Mouse (Mus musculus) forebrain, embryonic 13.5 days (tissue): ENCODE measurements around the gene Olfr325. TPM values are rescaled to one million over a fixed set of nuclear protein-coding genes. Genes with fewer than 3 reads are reported as not detected.
"Not testable (repeated sequence)": the region's sequence is repeated elsewhere in the genome, so short reads cannot be mapped to it uniquely, and the experiment has no call there.

Source experiments
- ATAC-seq: fragments of 200-750 bp; cut with Nextera tagmentation; 2 replicates; pipeline ENCODE4 v1.8.0; 2017
- H3K27ac ChIP-seq: fragments of 300-500 bp; sonication (generic); 2 replicates; pipeline ENCODE4 v1.5.1; 2015; ENCODE audit warnings: inconsistent platforms, mild to moderate bottlenecking, moderate library complexity
- H3K27me3 ChIP-seq: fragments of 300-500 bp; sonication (generic); 2 replicates; pipeline ENCODE4 v1.6.1; 2015; ENCODE audit warnings: mild to moderate bottlenecking, inconsistent platforms
- H3K36me3 ChIP-seq: fragments of 300-500 bp; sonication (generic); 2 replicates; pipeline ENCODE4 v1.6.1; 2015; ENCODE audit warnings: mild to moderate bottlenecking, inconsistent platforms; ENCODE audit not compliant: poor library complexity, severe bottlenecking
- H3K4me1 ChIP-seq: fragments of 300-500 bp; sonication (generic); 2 replicates; pipeline ENCODE4 v1.6.1; 2015; ENCODE audit warnings: inconsistent platforms
- H3K4me2 ChIP-seq: fragments of 300-500 bp; sonication (generic); 2 replicates; pipeline ENCODE4 v1.6.1; 2015; ENCODE audit warnings: inconsistent platforms, mild to moderate bottlenecking, moderate library complexity
- H3K4me3 ChIP-seq: fragments of 300-500 bp; sonication (generic); 2 replicates; pipeline ENCODE4 v1.5.1; 2015; ENCODE audit warnings: mild to moderate bottlenecking, inconsistent platforms
- H3K9ac ChIP-seq: fragments of 300-500 bp; sonication (generic); 2 replicates; pipeline ENCODE4 v1.6.1; 2015; ENCODE audit warnings: mild to moderate bottlenecking, inconsistent platforms
- H3K9me3 ChIP-seq: fragments of 300-500 bp; sonication (generic); replicated peaks from 2 replicates; pipeline ENCODE4 v1.6.1; 2016; ENCODE audit warnings: inconsistent platforms
- WGBS: fragments of 180-500 bp; shearing (Covaris S2); methylation state at CpG from one replicate; pipeline ENCODE4 v1.1.7; 2015; 5-methylcytosine and 5-hydroxymethylcytosine counted together
- polyA plus RNA-seq: library from polyadenylated mRNA; unstranded; fragments of >200 nt; fragmentation: Nextera tagmentation; extraction: Ambion mirVana; gene quantifications from 2 replicates; pipeline ENCODE4 v1.2.1, GENCODE M21; 2015

Olfr325 gene
- polyA plus RNA-seq = not detected in 2 replicates

- H3K4me3 ChIP-seq = no peak within 1 kb of the TSS
- no peaks in the 10 kb centered on the region for H3K36me3 ChIP-seq
- no peak within 1 kb of the TSS for H3K4me2 ChIP-seq
- ATAC-seq = no peak
- H3K4me1 ChIP-seq = no peaks in the 10 kb centered on the region
- WGBS = 77% methylated on average over 1 of the region's 1 CpGs
- H3K27me3 ChIP-seq = no peaks in the 10 kb centered on the region
- no peaks in the 10 kb centered on the region for H3K9me3 ChIP-seq
- H3K27ac ChIP-seq = no peak within 1 kb of the TSS
- no peak within 1 kb of the TSS for H3K9ac ChIP-seq
These were observed at the start of gene Olfr325 for GRCm38 (mm10) chr11:58577430-58577829. TSS of gene Olfr325 (plus strand) at chr11:58577730.

- H3K36me3 ChIP-seq, H3K9ac ChIP-seq, H3K4me3 ChIP-seq, H3K4me2 ChIP-seq, H3K27ac ChIP-seq, H3K4me1 ChIP-seq, H3K9me3 ChIP-seq, ATAC-seq, H3K27me3 ChIP-seq: not testable (repeated sequence)
These were observed 42.8 kb upstream of the Olfr325 start, which contains the start of gene Olfr330 for GRCm38 (mm10) chr11:58534736-58535135. TSS of gene Olfr330 (minus strand) at chr11:58534836.

GRCm38 (mm10) chr11:58546322-58546721 is 31.2 kb upstream of the Olfr325 start, which contains the start of gene Olfr329-ps:
TSS of gene Olfr329-ps (minus strand) at chr11:58546422.
- Histone ChIP-seq H3K9me3 (no peaks in the 10 kb centered on the region), H3K4me2 (no peak within 1 kb of the TSS), H3K27me3 (no peaks in the 10 kb centered on the region), H3K4me3 (no peak within 1 kb of the TSS), H3K4me1 (no peaks in the 10 kb centered on the region), H3K9ac (no peak within 1 kb of the TSS), H3K36me3 (no peaks in the 10 kb centered on the region), H3K27ac (no peak within 1 kb of the TSS)
- WGBS = 85% methylated on average over 5 of the region's 5 CpGs
- ATAC-seq = no peak

- H3K36me3 ChIP-seq = no peaks in the 10 kb centered on the region
- H3K27me3 ChIP-seq = no peaks in the 10 kb centered on the region
- H3K4me1 ChIP-seq = no peaks in the 10 kb centered on the region
- no peak for ATAC-seq
- H3K4me3 ChIP-seq = no peak within 1 kb of the TSS
- H3K9ac ChIP-seq = no peak within 1 kb of the TSS
- WGBS = 76% methylated on average over 1 of the region's 1 CpGs
- no peak within 1 kb of the TSS for H3K27ac ChIP-seq
- no peaks in the 10 kb centered on the region for H3K9me3 ChIP-seq
- no peak within 1 kb of the TSS for H3K4me2 ChIP-seq
These were observed 22.0 kb upstream of the Olfr325 start, which contains the start of gene Olfr328 for GRCm38 (mm10) chr11:58555536-58555935. TSS of gene Olfr328 (minus strand) at chr11:58555636.

GRCm38 (mm10) chr11:58570405-58570804 is 7.1 kb upstream of the Olfr325 start, which contains the start of gene Olfr224:
TSS of gene Olfr224 (minus strand) at chr11:58570553.
- Histone ChIP-seq H3K36me3 (no peaks in the 10 kb centered on the region), H3K9me3 (no peaks in the 10 kb centered on the region), H3K27me3 (no peaks in the 10 kb centered on the region), H3K4me3 (no peak within 1 kb of the TSS), H3K4me2 (no peak within 1 kb of the TSS), H3K27ac (no peak within 1 kb of the TSS), H3K9ac (no peak within 1 kb of the TSS), H3K4me1 (no peaks in the 10 kb centered on the region)
- 81% methylated on average over 5 of the region's 5 CpGs for WGBS
- ATAC-seq = no peak

- H3K36me3 ChIP-seq = no peaks in the 10 kb centered on the region
- no peak overlapping the region for H3K9ac ChIP-seq
- no peak overlapping the region for H3K27ac ChIP-seq
- no peaks in the 10 kb centered on the region for H3K4me1 ChIP-seq
- WGBS = 68% methylated on average over 8 of the region's 8 CpGs
- no peak overlapping the region for H3K4me2 ChIP-seq
- peak; percentile 48; the same call in 1 of the 2 replicates for ATAC-seq
- H3K9me3 ChIP-seq = no peaks in the 10 kb centered on the region
- H3K27me3 ChIP-seq = no peaks in the 10 kb centered on the region
- H3K4me3 ChIP-seq = no peak overlapping the region
These were observed 1.1 kb downstream of the Olfr325 start for GRCm38 (mm10) chr11:58578636-58579035.

- Histone ChIP-seq H3K4me1 (peaks cover 11% of the 10 kb centered on the region), H3K27me3 (no peaks in the 10 kb centered on the region), H3K4me3 (no peak overlapping the region), H3K9ac (no peak overlapping the region), H3K36me3 (no peaks in the 10 kb centered on the region), H3K27ac (no peak overlapping the region), H3K9me3 (no peaks in the 10 kb centered on the region), H3K4me2 (no peak overlapping the region)
- no peak for ATAC-seq
- WGBS = 72% methylated on average over 7 of the region's 7 CpGs
These were observed 10.4 kb downstream of the Olfr325 start for GRCm38 (mm10) chr11:58587898-58588348.

GRCm38 (mm10) chr11:58588620-58589250 is 11.2 kb downstream of the Olfr325 start:
- Histone ChIP-seq H3K4me3 (no peak overlapping the region), H3K4me1 (peaks cover 11% of the 10 kb centered on the region), H3K27ac (peak overlapping the region; percentile 31; the same call in 1 of the 2 replicates), H3K9me3 (no peaks in the 10 kb centered on the region), H3K9ac (no peak overlapping the region), H3K36me3 (no peaks in the 10 kb centered on the region), H3K4me2 (no peak overlapping the region), H3K27me3 (no peaks in the 10 kb centered on the region)
- peak; percentile 62; the same call in 1 of the 2 replicates for ATAC-seq
- WGBS = 21% methylated on average over 3 of the region's 3 CpGs

- Histone ChIP-seq H3K27ac (no peak within 1 kb of the TSS), H3K9me3 (no peaks in the 10 kb centered on the region), H3K27me3 (no peaks in the 10 kb centered on the region), H3K4me1 (no peaks in the 10 kb centered on the region), H3K9ac (no peak within 1 kb of the TSS), H3K4me3 (no peak within 1 kb of the TSS), H3K4me2 (no peak within 1 kb of the TSS), H3K36me3 (no peaks in the 10 kb centered on the region)
- no peak for ATAC-seq
- 85% methylated on average over 6 of the region's 6 CpGs for WGBS
These were observed 17.3 kb downstream of the Olfr325 start, which contains the start of gene Olfr324 for GRCm38 (mm10) chr11:58594814-58595213. TSS of gene Olfr324 (plus strand) at chr11:58595114.

GRCm38 (mm10) chr11:58597837-58598236 is 20.3 kb downstream of the Olfr325 start:
- Histone ChIP-seq H3K4me2 (no peak overlapping the region), H3K9me3 (no peaks in the 10 kb centered on the region), H3K27ac (no peak overlapping the region), H3K27me3 (no peaks in the 10 kb centered on the region), H3K36me3 (no peaks in the 10 kb centered on the region), H3K4me3 (no peak overlapping the region), H3K4me1 (no peaks in the 10 kb centered on the region), H3K9ac (no peak overlapping the region)
- WGBS = 92% methylated on average over 13 of the region's 13 CpGs
- no peak for ATAC-seq

- H3K9ac ChIP-seq = no peak overlapping the region
- no peak for ATAC-seq
- no peak overlapping the region for H3K4me2 ChIP-seq
- H3K9me3 ChIP-seq = no peaks in the 10 kb centered on the region
- no peak overlapping the region for H3K4me3 ChIP-seq
- no peak overlapping the region for H3K27ac ChIP-seq
- H3K4me1 ChIP-seq = no peaks in the 10 kb centered on the region
- no peaks in the 10 kb centered on the region for H3K36me3 ChIP-seq
- no peaks in the 10 kb centered on the region for H3K27me3 ChIP-seq
These were observed 24.5 kb downstream of the Olfr325 start for GRCm38 (mm10) chr11:58602062-58602461.

GRCm38 (mm10) chr11:58602800-58603560 is 25.4 kb downstream of the Olfr325 start:
- Histone ChIP-seq H3K4me3 (no peak overlapping the region), H3K9me3 (no peaks in the 10 kb centered on the region), H3K4me2 (no peak overlapping the region), H3K36me3 (no peaks in the 10 kb centered on the region), H3K4me1 (no peaks in the 10 kb centered on the region), H3K9ac (no peak overlapping the region), H3K27me3 (no peaks in the 10 kb centered on the region), H3K27ac (no peak overlapping the region)
- WGBS = 87% methylated on average over 6 of the region's 6 CpGs
- ATAC-seq = no peak
